Mouse (Mus musculus) embryonic facial prominence, embryonic 10.5 days (tissue): ENCODE measurements around the gene Amigo3. TPM values are rescaled to one million over a fixed set of nuclear protein-coding genes. Genes with fewer than 3 reads are reported as not detected.

ENCODE experiments used
- DNase-seq: peaks from one replicate; pipeline ENCODE4 v3.0.0-alpha.2; 2017; ENCODE audit warnings: low spot score
- H3K27ac ChIP-seq: fragments of 300-500 bp; sonication (generic); replicated peaks from 2 replicates; pipeline ENCODE4 v1.5.1; 2016; ENCODE audit warnings: mild to moderate bottlenecking
- H3K27me3 ChIP-seq: fragments of 300-500 bp; sonication (generic); replicated peaks from 2 replicates; pipeline ENCODE4 v1.6.1; 2016; ENCODE audit warnings: low read depth, mild to moderate bottlenecking; ENCODE audit not compliant: poor library complexity, severe bottlenecking
- H3K36me3 ChIP-seq: fragments of 300-500 bp; sonication (generic); replicated peaks from 2 replicates; pipeline ENCODE4 v1.6.1; 2016; ENCODE audit warnings: mild to moderate bottlenecking, moderate library complexity
- H3K4me1 ChIP-seq: fragments of 300-500 bp; sonication (generic); 2 replicates; pipeline ENCODE4 v1.6.1; 2016
- H3K4me3 ChIP-seq: fragments of 300-500 bp; sonication (generic); 2 replicates; pipeline ENCODE4 v1.5.1; 2016; ENCODE audit warnings: mild to moderate bottlenecking, moderate library complexity
- H3K9me3 ChIP-seq: fragments of 300-500 bp; sonication (generic); 2 replicates; pipeline ENCODE4 v1.6.1; 2016; ENCODE audit warnings: mild to moderate bottlenecking
- WGBS: fragments of 180-500 bp; shearing (Covaris S2); methylation state at CpG from one replicate; pipeline ENCODE4 v1.1.7; 2016; 5-methylcytosine and 5-hydroxymethylcytosine counted together
- microRNA-seq: library from miRNA; unstranded; fragments of <30 nt; microRNA quantifications from one replicate; pipeline ENCODE4, GENCODE M21; 2017
- polyA plus RNA-seq: library from polyadenylated mRNA; unstranded; fragments of >200 nt; fragmentation: Nextera tagmentation; extraction: Ambion mirVana; gene quantifications from 2 replicates; pipeline ENCODE4 v1.2.1, GENCODE M21; 2016

Gene Amigo3
- polyA plus RNA-seq, 1 experiment from 2014 or later, result 2.7 TPM

DNA sequence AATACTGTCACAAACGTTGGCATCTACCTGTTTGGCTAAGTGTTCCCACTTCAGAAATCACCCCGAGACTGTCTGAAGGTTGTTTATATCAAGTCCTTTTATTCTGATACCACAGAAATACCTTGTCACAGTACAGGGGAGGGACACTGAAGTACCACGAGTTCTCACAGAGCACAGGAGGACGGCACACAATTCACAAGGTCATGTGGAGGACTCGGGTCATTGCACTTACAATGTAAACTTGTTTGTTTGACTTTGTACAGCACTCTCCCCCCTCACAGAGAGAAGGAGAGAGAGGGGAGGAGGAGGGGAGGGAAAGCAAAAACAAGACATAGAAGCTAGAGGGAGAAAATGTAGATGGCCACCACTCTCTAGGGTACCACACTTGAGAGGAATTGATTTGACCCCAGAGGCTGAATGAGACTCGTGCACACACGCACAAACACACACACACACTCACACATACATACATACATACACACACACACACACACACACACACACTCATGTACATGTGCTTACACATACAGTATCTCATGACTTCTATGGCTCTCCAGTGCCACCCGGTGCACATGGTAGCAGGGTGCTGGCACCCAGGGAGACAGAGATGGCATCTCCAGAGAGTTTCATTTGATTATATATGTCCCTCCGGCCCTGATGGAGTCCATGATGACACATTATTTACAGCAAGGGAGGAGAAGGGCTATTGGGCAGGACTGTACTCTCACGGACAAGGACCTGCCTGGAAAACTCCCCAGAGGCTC is 43.2 kb downstream of the Amigo3 start:
- Histone ChIP-seq H3K4me3 (peak overlapping the region; percentile 89; the same call in 1 of the 2 replicates), H3K4me1 (peaks cover 41% of the 10 kb centered on the region), H3K36me3 (peaks cover 19% of the 10 kb centered on the region), H3K27me3 (no peaks in the 10 kb centered on the region), H3K27ac (no peak overlapping the region; the same call in 1 of the 2 replicates), H3K9me3 (no peaks in the 10 kb centered on the region)
- no peak for DNase-seq
- 62% methylated on average over 10 of the region's 10 CpGs for WGBS

GRCm38 (mm10) chr9:108099619-108100018 is 46.7 kb downstream of the Amigo3 start:
- no peaks in the 10 kb centered on the region for H3K27me3 ChIP-seq
- 0 out of 2 replicates have a peak, but pooled peaks cover 4% of the 10 kb centered on the region for H3K36me3 ChIP-seq
- H3K9me3 ChIP-seq, result no peaks in the 10 kb centered on the region
- whole genome bisulfite sequencing, result 85% methylated on average over 8 of the region's 8 CpGs
- H3K27ac ChIP-seq, result no peak overlapping the region
- no peak overlapping the region for H3K4me3 ChIP-seq
- H3K4me1 ChIP-seq, result peaks cover 33% of the 10 kb centered on the region
- no peak for DNase-seq

DNA sequence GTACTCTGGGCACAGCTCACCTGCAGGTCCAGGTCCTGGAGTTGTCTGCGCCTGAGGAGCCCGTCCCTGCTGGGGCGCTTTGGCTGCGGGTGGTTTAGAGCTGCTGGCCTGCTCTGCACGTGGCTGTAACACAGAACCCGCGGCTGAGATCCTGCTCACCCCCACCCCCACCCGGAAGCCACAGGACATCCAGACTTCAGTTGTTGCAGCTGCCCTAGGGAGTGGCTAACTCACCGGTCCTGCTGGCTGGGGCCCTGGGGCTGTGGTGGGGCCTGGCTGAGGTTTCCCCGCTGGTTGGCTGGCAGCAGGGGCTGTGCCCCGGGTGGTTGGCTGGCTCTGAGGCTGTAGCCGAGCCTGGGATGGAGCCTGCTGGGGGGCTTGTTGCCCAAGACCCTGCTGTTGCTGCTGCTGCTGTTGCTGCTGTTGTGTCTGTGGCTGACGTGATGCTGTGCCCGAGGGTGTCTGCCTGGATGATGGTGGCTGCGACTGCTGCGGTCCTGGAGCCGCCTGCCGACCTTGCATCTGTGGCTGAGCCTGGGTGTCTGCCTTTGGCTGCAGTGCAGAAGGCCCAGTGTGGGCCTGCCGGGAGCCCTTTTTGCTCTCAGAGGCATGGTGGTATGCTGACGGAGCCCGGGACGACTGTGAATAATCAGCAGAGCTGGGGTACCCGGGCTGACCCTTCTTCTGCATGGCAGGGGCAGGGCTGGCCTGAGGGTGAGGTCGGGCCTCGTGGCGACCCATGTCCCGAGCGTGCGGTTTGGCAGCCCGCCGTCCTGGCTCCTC is 52.0 kb downstream of the Amigo3 start:
- 30% methylated on average over 31 of the region's 31 CpGs for WGBS
- DNase-seq, result peak; percentile 81
- Histone ChIP-seq H3K9me3 (no peaks in the 10 kb centered on the region), H3K27ac (peak overlapping the region; percentile 87), H3K4me1 (peaks cover 33% of the 10 kb centered on the region), H3K36me3 (peaks cover 4% of the 10 kb centered on the region; the same call in 1 of the 2 replicates), H3K27me3 (peaks cover 24% of the 10 kb centered on the region), H3K4me3 (peak overlapping the region; percentile 48)

Small RNA genes within 50 kb of the gene (microRNA-seq; reads per million reads assigned to microRNA genes)
- gene Gm47303, result not detected
- gene Mir7088, result not detected

Other genes with a start within 250 kb of the Amigo3 start
- 114 and 116 TPM in 2 replicates for gene Rbm6, start 179.9 kb upstream of the Amigo3 start, polyA plus RNA-seq
- gene Mon1a, start 165.0 kb upstream of the Amigo3 start, polyA plus RNA-seq, result 12.2 and 12.7 TPM in 2 replicates
- gene Mst1r, start 146.3 kb upstream of the Amigo3 start, polyA plus RNA-seq, result 0.65 and 1.1 TPM in 2 replicates
- not detected in 2 replicates for gene Actl11, start 124.7 kb upstream of the Amigo3 start, polyA plus RNA-seq
- 7.6 and 7.9 TPM in 2 replicates for gene Camkv, start 117.5 kb upstream of the Amigo3 start, polyA plus RNA-seq
- gene Traip, start 103.0 kb upstream of the Amigo3 start, polyA plus RNA-seq, result 38.8 and 41.5 TPM in 2 replicates
- gene Uba7, start 77.7 kb upstream of the Amigo3 start, polyA plus RNA-seq, result 10.3 and 11.9 TPM in 2 replicates
- gene Gm20661, start 70.1 kb upstream of the Amigo3 start, polyA plus RNA-seq, result 2.9 and 4.4 TPM in 2 replicates
- 99.3 and 112 TPM in 2 replicates for gene Inka1, start 67.3 kb upstream of the Amigo3 start, polyA plus RNA-seq
- gene Cdhr4, start 60.7 kb upstream of the Amigo3 start, polyA plus RNA-seq, result 4.6 and 6.5 TPM in 2 replicates
- gene Gm20662, start 56.8 kb upstream of the Amigo3 start, polyA plus RNA-seq, result 0.41 and 0.52 TPM in 2 replicates
- gene Ip6k1, start 50.7 kb upstream of the Amigo3 start, polyA plus RNA-seq, result 57.1 and 57.3 TPM in 2 replicates
- 23.3 and 26.1 TPM in 2 replicates for gene Gmppb, start 3.9 kb upstream of the Amigo3 start, polyA plus RNA-seq
- 0.43 and 0.69 TPM in 2 replicates for gene Mst1, start 27.3 kb downstream of the Amigo3 start, polyA plus RNA-seq
- gene Rnf123, start 30.2 kb downstream of the Amigo3 start, polyA plus RNA-seq, result 32.7 and 34.1 TPM in 2 replicates
- gene Apeh, start 41.4 kb downstream of the Amigo3 start, polyA plus RNA-seq, result 68.3 and 72.8 TPM in 2 replicates
- gene Bsn, start 137.2 kb downstream of the Amigo3 start, polyA plus RNA-seq, result 1.4 and 1.7 TPM in 2 replicates
- gene Dag1, start 210.8 kb downstream of the Amigo3 start, polyA plus RNA-seq, result 70.1 and 73.9 TPM in 2 replicates
- gene Nicn1, start 237.3 kb downstream of the Amigo3 start, polyA plus RNA-seq, result 38.3 and 39.3 TPM in 2 replicates
- gene Amt, start 243.7 kb downstream of the Amigo3 start, polyA plus RNA-seq, result 35.9 and 40.8 TPM in 2 replicates